Mouse (Mus musculus) myocyte (in vitro differentiated cells): Measurements from ENCODE around the gene Slc6a20b.

Experiments
- CEBPB ChIP-seq: IDR thresholded peaks from 2 replicates; pipeline ENCODE4 v1.6.1; 2011; ENCODE audit warnings: mild to moderate bottlenecking, moderate library complexity; ENCODE audit not compliant: poor library complexity, insufficient read depth, severe bottlenecking
- E2F4 ChIP-seq: IDR thresholded peaks from one replicate; pipeline ENCODE4 v1.6.1; 2011; ENCODE audit warnings: mild to moderate bottlenecking, control low read depth, moderate library complexity; ENCODE audit not compliant: insufficient read depth
- MAX ChIP-seq: IDR thresholded peaks from one replicate; pipeline ENCODE4 v1.6.1; 2011; ENCODE audit warnings: low read depth, mild to moderate bottlenecking, control low read depth
- MYOD1 ChIP-seq, 3 experiments: IDR thresholded peaks; one replicate each; pipeline ENCODE4 v1.6.1; 2011; ENCODE audit warnings: control low read depth in 2 of 3, low read depth in 2 of 3, mild to moderate bottlenecking in 2 of 3, moderate library complexity in 1 of 3; ENCODE audit not compliant: insufficient read length in 2 of 3, control insufficient read depth in 1 of 3
- MYOG ChIP-seq, 3 experiments: IDR thresholded peaks; one replicate each; pipeline ENCODE4 v1.6.1; 2011; ENCODE audit warnings: control low read depth in 2 of 3, low read depth in 2 of 3, mild to moderate bottlenecking in 2 of 3; ENCODE audit not compliant: insufficient read length in 2 of 3, control insufficient read depth in 1 of 3, insufficient read depth in 1 of 3
- POLR2A ChIP-seq: IDR thresholded peaks from one replicate; pipeline ENCODE4 v1.6.1; 2011; ENCODE audit warnings: low read depth, mild to moderate bottlenecking, control low read depth, moderate library complexity; ENCODE audit not compliant: insufficient read length
- POLR2AphosphoS2 ChIP-seq: IDR thresholded peaks from one replicate; pipeline ENCODE4 v1.6.1; 2011; ENCODE audit warnings: low read depth, control low read depth; ENCODE audit not compliant: insufficient read length
- REST ChIP-seq: IDR thresholded peaks from one replicate; pipeline ENCODE4 v1.6.1; 2011; ENCODE audit warnings: mild to moderate bottlenecking, control low read depth, moderate library complexity; ENCODE audit not compliant: insufficient read depth, insufficient read length
- SRF ChIP-seq: IDR thresholded peaks from one replicate; pipeline ENCODE4 v1.6.1; 2011; ENCODE audit warnings: low read depth; ENCODE audit not compliant: control insufficient read depth, insufficient read length
- TCF12 ChIP-seq: IDR thresholded peaks from one replicate; pipeline ENCODE4 v1.6.1; 2011; ENCODE audit warnings: mild to moderate bottlenecking, control low read depth; ENCODE audit not compliant: poor library complexity, insufficient read depth, severe bottlenecking
- TCF3 ChIP-seq: IDR thresholded peaks from one replicate; pipeline ENCODE4 v1.6.1; 2011; ENCODE audit warnings: low read depth, control low read depth; ENCODE audit not compliant: insufficient read length
- USF1 ChIP-seq: IDR thresholded peaks from one replicate; pipeline ENCODE4 v1.6.1; 2011; ENCODE audit warnings: low read depth, mild to moderate bottlenecking, control low read depth, moderate library complexity

DNA sequence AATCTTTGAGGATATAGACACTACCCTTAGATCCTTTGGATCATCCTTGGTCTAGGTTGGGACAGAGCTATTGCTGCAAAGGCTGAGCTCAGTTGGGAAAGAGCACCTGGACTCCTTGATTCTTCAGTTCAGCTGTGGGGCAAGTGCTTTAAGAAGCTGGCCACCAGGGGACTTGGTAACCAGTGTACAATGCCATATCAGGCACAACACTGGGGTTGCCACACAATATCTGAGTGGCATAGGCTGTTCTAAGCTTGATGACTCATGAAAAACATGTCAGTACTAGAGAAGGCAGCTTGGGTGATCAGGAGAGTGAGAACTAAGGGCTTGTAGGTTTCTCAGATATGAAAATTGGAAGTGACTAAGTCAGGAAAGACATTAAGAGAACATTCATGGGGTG, 26.6 kb upstream of the Slc6a20b start:
- no peak for TF ChIP-seq MAX
- TF ChIP-seq REST, result no peak
- no peak for TF ChIP-seq MYOD1 (IDR thresholded peaks at IDR 0.05; ENCODE audit: control insufficient read depth in 1 of 3, insufficient read length in 2 of 3, low read depth in 2 of 3)
- TF ChIP-seq USF1, result no peak
- no peak for TF ChIP-seq POLR2A
- TF ChIP-seq POLR2AphosphoS2, result no peak
- no peak for TF ChIP-seq E2F4
- no peak for TF ChIP-seq MYOG (IDR thresholded peaks at IDR 0.05; ENCODE audit: control insufficient read depth in 1 of 3, insufficient read depth in 1 of 3, insufficient read length in 2 of 3, low read depth in 2 of 3)
- TF ChIP-seq TCF3, result no peak
- no peak for TF ChIP-seq TCF12
- TF ChIP-seq CEBPB, result no peak
- no peak for TF ChIP-seq SRF
